Mouse (Mus musculus) testis, adult 2 months (tissue): Measurements from ENCODE around the gene Lemd1. TPM values are rescaled to one million over a fixed set of nuclear protein-coding genes. Genes with fewer than 3 reads are reported as not detected.

Source experiments
- H3K27ac ChIP-seq: fragments of 200-500 bp; 2 replicates; pipeline ENCODE4 v1.5.1; 2012; ENCODE audit warnings: low read depth, low read length; ENCODE audit not compliant: control insufficient read depth, insufficient read depth
- H3K27me3 ChIP-seq: fragments of 200-500 bp; 2 replicates; pipeline ENCODE4 v1.6.1; 2012; ENCODE audit warnings: mild to moderate bottlenecking, low read length, moderate library complexity; ENCODE audit not compliant: control insufficient read depth, insufficient read depth
- H3K36me3 ChIP-seq: fragments of 200-500 bp; 2 replicates; pipeline ENCODE4 v1.6.1; 2012; ENCODE audit warnings: mild to moderate bottlenecking, low read length; ENCODE audit not compliant: control insufficient read depth, insufficient read depth
- H3K4me1 ChIP-seq: fragments of 200-500 bp; 2 replicates; pipeline ENCODE4 v1.6.1; 2012; ENCODE audit warnings: low read length; ENCODE audit not compliant: control insufficient read depth, insufficient read depth
- H3K4me3 ChIP-seq: fragments of 200-500 bp; 2 replicates; pipeline ENCODE4 v1.5.1; 2012; ENCODE audit warnings: low read depth, mild to moderate bottlenecking, low read length, moderate library complexity, mixed read lengths; ENCODE audit not compliant: control insufficient read depth
- CTCF ChIP-seq: fragments of 200-500 bp; IDR thresholded peaks from 2 replicates; pipeline ENCODE4 v1.5.1; 2012; ENCODE audit warnings: low read depth, mild to moderate bottlenecking, inconsistent platforms, low read length, moderate library complexity; ENCODE audit not compliant: control insufficient read depth, insufficient read depth, insufficient replicate concordance
- POLR2A ChIP-seq: fragments of 200-500 bp; IDR thresholded peaks from 2 replicates; pipeline ENCODE4 v1.6.1; 2012; ENCODE audit warnings: low read depth, mild to moderate bottlenecking, inconsistent platforms, low read length, moderate library complexity; ENCODE audit not compliant: control insufficient read depth
- polyA plus RNA-seq: library from polyadenylated mRNA; depleted of rRNA; stranded (reverse); fragments of >200 nt; gene quantifications from 2 replicates; pipeline ENCODE4 v1.2.3, GENCODE M21; 2012

Gene Lemd1
- polyA plus RNA-seq, 1 experiment = 162 TPM

GRCm38 (mm10) chr1:132202771-132203170 lies 11.5 kb downstream of the Lemd1 start:
- no peaks in the 10 kb centered on the region for H3K36me3 ChIP-seq
- H3K4me3 ChIP-seq = no peak overlapping the region
- H3K4me1 ChIP-seq = peaks cover 22% of the 10 kb centered on the region
- H3K27me3 ChIP-seq = no peaks in the 10 kb centered on the region
- no peak overlapping the region for H3K27ac ChIP-seq
- no peak for TF ChIP-seq CTCF
- no peak for TF ChIP-seq POLR2A

- H3K27ac ChIP-seq = no peak overlapping the region
- no peaks in the 10 kb centered on the region for H3K27me3 ChIP-seq
- peaks cover 26% of the 10 kb centered on the region for H3K4me1 ChIP-seq
- H3K4me3 ChIP-seq = no peak overlapping the region
- TF ChIP-seq CTCF = no peak
- TF ChIP-seq POLR2A = no peak
- no peaks in the 10 kb centered on the region for H3K36me3 ChIP-seq
Measured at GRCm38 (mm10) chr1:132205958-132206357, 14.7 kb downstream of the Lemd1 start.

- no peak overlapping the region for H3K27ac ChIP-seq
- TF ChIP-seq POLR2A (no peak), CTCF (no peak)
- no peaks in the 10 kb centered on the region for H3K36me3 ChIP-seq
- H3K4me1 ChIP-seq = peaks cover 30% of the 10 kb centered on the region
- H3K27me3 ChIP-seq = no peaks in the 10 kb centered on the region
- H3K4me3 ChIP-seq = no peak overlapping the region
Measured at GRCm38 (mm10) chr1:132206828-132207227, 15.6 kb downstream of the Lemd1 start.

- TF ChIP-seq CTCF = no peak
- TF ChIP-seq POLR2A = no peak
- Histone ChIP-seq H3K4me1 (peaks cover 39% of the 10 kb centered on the region), H3K27me3 (no peaks in the 10 kb centered on the region)
Measured at GRCm38 (mm10) chr1:132208154-132208553, 16.9 kb downstream of the Lemd1 start.

GRCm38 (mm10) chr1:132209400-132209799 lies 18.2 kb downstream of the Lemd1 start:
- no peaks in the 10 kb centered on the region for H3K36me3 ChIP-seq
- H3K4me3 ChIP-seq = no peak overlapping the region
- peaks cover 28% of the 10 kb centered on the region for H3K4me1 ChIP-seq
- no peak for TF ChIP-seq POLR2A
- no peak for TF ChIP-seq CTCF
- no peak overlapping the region for H3K27ac ChIP-seq
- no peaks in the 10 kb centered on the region for H3K27me3 ChIP-seq

More at GRCm38 (mm10) chr1:132208154-132208553, 16.9 kb downstream of the Lemd1 start:
- Histone ChIP-seq H3K4me3 (no peak overlapping the region), H3K27ac (no peak overlapping the region), H3K36me3 (no peaks in the 10 kb centered on the region)

- no peaks in the 10 kb centered on the region for H3K27me3 ChIP-seq
- no peaks in the 10 kb centered on the region for H3K36me3 ChIP-seq
- H3K4me3 ChIP-seq = peak overlapping the region; percentile 81
- no peak overlapping the region; the same call in 1 of the 2 replicates for H3K27ac ChIP-seq
- TF ChIP-seq CTCF (peak; percentile 55; the same call in 1 of the 2 replicates), POLR2A (no peak)
- H3K4me1 ChIP-seq = peaks cover 18% of the 10 kb centered on the region
Measured at GRCm38 (mm10) chr1:132210922-132211321, 19.7 kb downstream of the Lemd1 start.

GRCm38 (mm10) chr1:132211672-132212071 lies 20.4 kb downstream of the Lemd1 start:
- Histone ChIP-seq H3K27ac (peak overlapping the region; percentile 77), H3K4me1 (peaks cover 18% of the 10 kb centered on the region), H3K4me3 (peak overlapping the region; percentile 81), H3K36me3 (no peaks in the 10 kb centered on the region), H3K27me3 (no peaks in the 10 kb centered on the region)
- TF ChIP-seq POLR2A (no peak), CTCF (no peak)

GRCm38 (mm10) chr1:132212218-132212617 lies 21.0 kb downstream of the Lemd1 start:
- Histone ChIP-seq H3K27ac (peak overlapping the region; percentile 77), H3K4me1 (peaks cover 18% of the 10 kb centered on the region), H3K27me3 (no peaks in the 10 kb centered on the region), H3K36me3 (no peaks in the 10 kb centered on the region), H3K4me3 (peak overlapping the region; percentile 81)
- TF ChIP-seq POLR2A = peak; percentile 21; the same call in 1 of the 2 replicates
- peak; percentile 86 for TF ChIP-seq CTCF
